Mouse (Mus musculus) brain, embryonic 14.5 days (tissue): Measurements from ENCODE around the gene Maf.

Experiments
- CTCF ChIP-seq: fragments of 200-500 bp; IDR thresholded peaks from 2 replicates; pipeline ENCODE4 v1.5.1; 2012; ENCODE audit warnings: inconsistent platforms, mild to moderate bottlenecking, moderate library complexity, borderline replicate concordance; ENCODE audit not compliant: insufficient read depth, insufficient read length; ENCODE audit errors: extremely low read depth
- POLR2A ChIP-seq: fragments of 200-500 bp; IDR thresholded peaks from 2 replicates; pipeline ENCODE4 v1.6.1; 2012; ENCODE audit warnings: mild to moderate bottlenecking, inconsistent platforms, borderline replicate concordance; ENCODE audit not compliant: poor library complexity, insufficient read depth, insufficient read length, severe bottlenecking; ENCODE audit errors: extremely low read depth

GRCm38 (mm10) chr8:115742646-115743045 lies 35.1 kb upstream of the Maf start:
- TF ChIP-seq POLR2A = no peak
- no peak for TF ChIP-seq CTCF
